Mouse (Mus musculus): ENCODE measurements around the gene Dand5.

Dand5 gene

DNA sequence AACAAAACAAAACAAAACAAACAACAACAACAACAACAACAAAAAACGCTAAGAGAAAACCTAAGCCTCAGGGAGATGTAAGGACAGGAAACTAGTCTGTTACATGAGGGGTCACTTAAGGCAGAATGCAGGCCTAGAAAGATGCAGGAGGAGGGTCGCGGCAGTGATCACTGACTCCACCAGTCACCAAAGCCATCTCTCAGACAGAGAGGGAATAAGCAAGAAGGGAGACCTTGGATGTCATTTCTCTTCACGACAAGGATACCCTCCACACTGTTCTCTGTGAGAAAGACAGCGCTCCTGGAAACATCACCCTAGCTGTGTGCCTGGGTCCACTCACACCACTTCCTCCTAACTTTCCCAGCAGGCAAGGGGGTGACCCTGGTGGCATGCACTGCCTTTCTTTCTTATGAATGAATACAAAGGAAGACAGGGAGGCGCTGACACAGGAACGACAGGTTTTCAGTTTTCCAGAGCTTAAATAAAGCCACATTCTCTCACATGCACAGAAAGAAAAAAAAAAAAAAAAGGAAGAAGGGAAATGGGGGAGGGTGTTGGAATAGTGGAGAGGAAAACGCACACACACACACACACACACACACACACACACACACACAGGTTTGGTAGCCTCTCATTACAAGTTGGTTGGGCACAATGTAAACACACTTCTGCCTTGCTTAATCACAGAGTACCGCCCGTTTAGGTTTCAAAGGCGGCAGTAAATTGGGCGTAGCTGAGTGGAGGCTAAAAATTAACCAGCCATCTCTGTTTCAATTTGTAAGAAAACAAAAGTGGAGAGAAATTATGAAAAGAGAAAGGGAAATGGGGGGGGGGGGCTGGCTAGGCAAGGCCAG lies 52.3 kb downstream of the Dand5 start:
- no peak for DNase-seq (ENCODE audit: low spot score)

DNA sequence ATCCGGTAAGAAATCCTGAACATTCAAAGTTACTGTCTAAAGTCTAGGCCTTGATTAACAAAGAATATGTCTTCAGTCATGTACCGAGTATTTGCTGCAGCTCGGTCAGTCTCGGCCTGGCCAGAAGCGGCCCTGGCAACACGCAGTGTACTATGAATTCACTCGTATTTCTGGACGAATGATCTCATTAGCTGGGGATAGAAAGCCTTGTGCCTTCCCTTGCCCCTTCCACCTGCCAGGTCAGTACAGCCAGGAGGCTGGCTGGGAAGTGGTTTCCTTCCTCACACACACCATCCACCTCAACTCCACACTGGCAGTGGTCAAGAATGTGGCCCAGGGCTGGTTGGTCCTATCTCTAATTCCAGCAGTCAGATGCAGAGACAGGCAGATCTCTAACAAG lies 53.3 kb downstream of the Dand5 start:
- DNase-seq (ENCODE audit: low spot score), result no peak

- DNase-seq (ENCODE audit: low spot score), result no peak
Observed at GRCm38 (mm10) chr8:84768343-84769095, 54.1 kb downstream of the Dand5 start.

DNA sequence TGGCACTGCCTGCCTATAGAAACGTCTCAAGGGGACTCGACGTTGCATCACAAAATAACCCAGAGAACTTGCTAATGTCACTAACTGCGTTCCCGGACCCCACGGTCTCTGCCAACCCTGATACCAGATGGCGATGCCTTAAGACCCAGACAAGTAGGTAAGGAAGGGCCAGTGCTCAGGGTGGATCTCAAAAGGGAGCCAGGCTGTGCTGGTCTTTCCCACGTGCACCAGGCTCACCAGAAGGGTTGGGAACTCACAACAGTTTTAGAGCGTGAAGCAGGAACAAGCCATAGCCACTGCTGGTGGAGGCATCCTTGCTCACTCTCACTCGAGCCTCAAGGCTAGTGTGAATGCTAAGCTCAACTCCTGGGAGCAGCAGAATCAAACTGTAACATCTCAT lies 55.4 kb downstream of the Dand5 start:
- DNase-seq (ENCODE audit: low spot score), result no peak

DNA sequence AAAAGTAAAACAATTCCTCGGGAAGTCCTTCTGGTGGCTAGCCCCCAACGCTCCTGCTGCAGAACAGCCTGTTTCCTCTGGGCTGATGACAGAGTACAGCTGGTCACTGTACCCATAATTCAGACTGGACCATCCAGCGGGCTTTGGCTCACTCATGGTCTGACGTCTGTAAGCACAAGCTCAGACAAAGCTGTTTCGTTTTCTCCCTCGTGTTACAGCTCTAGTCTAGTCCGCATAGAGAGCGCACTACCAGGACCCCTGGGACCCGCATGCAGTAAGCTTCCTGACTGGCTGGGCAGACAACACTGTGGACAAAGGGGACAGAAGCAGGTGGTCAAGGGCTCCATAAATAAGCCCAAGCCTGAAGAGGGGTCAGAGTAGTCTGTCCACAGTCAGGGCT lies 56.2 kb downstream of the Dand5 start:
- no peak for DNase-seq (ENCODE audit: low spot score)

DNA sequence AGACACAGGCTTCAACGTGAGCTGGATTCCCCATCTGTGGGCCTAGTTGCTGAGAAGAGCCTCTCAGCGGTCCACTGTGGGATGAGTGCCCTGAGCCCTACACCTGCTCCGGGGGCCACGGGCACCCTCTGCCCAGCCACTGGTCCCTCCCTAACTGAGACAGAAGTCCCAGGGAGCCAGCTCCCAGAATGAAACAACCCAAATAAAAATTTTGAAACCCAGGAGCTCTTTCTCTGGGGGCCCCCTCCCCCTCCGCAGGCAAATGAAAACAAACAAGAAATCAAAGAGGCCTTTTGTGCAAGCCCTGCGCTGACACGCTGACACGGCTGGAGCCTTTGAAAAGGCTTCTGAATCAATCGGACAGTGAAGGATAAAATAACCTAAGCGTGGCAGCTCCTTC lies 57.0 kb downstream of the Dand5 start:
- DNase-seq (ENCODE audit: low spot score), result no peak

Measured in c-Kit-positive CD71-positive TER-119-positive erythroid progenitor cells, embryonic 14.5 days (primary cell).